Mouse (Mus musculus) E14TG2a.4 (cell line): ENCODE results near the gene Tnn.
A peak's percentile ranks its signal among the peaks of the same experiment; 100 is the strongest.

Source experiments
- H3K27me3 ChIP-seq: 2 replicates; pipeline ENCODE4 v1.6.1; 2014; ENCODE audit warnings: low read length, control low read depth; ENCODE audit not compliant: insufficient read depth
- H3K36me3 ChIP-seq: 2 replicates; pipeline ENCODE4 v1.6.1; 2014; ENCODE audit warnings: low read length, control low read depth; ENCODE audit not compliant: insufficient read depth
- H3K4me1 ChIP-seq: replicated peaks from 2 replicates; pipeline ENCODE4 v1.6.1; 2014; ENCODE audit warnings: low read depth, low read length, control low read depth
- H3K4me3 ChIP-seq: replicated peaks from 2 replicates; pipeline ENCODE4 v1.5.1; 2014; ENCODE audit warnings: mild to moderate bottlenecking, low read length
- H3K9me3 ChIP-seq: 2 replicates; pipeline ENCODE4 v1.6.1; 2014; ENCODE audit warnings: low read length, control low read depth
- CTCF ChIP-seq: conservative IDR thresholded peaks from 2 replicates; pipeline ENCODE4 v1.5.1; 2014; ENCODE audit warnings: low read length
- NANOG ChIP-seq: IDR thresholded peaks from 2 replicates; pipeline ENCODE4 v1.6.1; 2014; ENCODE audit warnings: borderline replicate concordance, low read length, mixed read lengths
- POU5F1 ChIP-seq: IDR thresholded peaks from 2 replicates; pipeline ENCODE4 v1.6.1; 2014; ENCODE audit warnings: low read length, borderline replicate concordance

Gene Tnn

DNA sequence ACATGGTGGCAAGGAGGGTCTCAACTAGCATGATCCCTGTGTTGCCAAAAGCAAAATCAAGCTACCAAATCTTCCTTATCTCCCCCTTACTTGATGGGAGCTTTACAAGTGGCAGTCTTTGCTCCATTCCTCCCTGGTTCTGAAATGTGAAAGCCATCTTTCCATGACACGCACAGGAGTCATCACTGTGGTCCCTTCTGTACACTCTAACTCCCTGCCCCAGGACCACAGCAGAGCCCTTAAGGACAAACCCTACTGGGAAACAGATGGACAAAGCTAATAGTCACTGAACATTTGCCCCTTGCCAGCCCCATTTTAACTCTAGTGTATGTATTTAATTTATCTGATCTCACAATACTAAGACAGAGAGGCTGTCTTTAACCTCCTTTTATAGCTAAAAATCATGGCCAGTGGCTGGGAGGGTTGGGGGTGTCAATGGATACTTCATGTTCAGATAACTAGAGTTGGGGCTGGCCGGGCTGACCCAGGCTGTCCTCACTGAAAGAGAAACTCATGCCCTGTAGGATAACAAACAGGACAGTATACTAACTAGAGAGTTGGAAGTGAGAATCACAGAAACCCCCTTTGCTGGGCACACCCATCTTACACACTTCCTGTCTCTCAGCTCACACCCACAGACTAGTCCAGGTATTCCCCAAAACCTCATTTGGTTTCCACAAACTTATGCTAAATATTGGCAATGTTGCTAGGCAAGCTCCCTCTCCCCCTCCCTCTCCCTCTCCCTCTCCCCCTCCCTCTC is 100.6 kb downstream of the Tnn start:
- no peaks in the 10 kb centered on the region for H3K4me1 ChIP-seq
- H3K27me3 ChIP-seq: no peaks in the 10 kb centered on the region
- TF ChIP-seq POU5F1 (no peak), NANOG (no peak), CTCF (no peak)
- H3K36me3 ChIP-seq: no peaks in the 10 kb centered on the region
- no peak overlapping the region for H3K4me3 ChIP-seq
- peaks cover 6% of the 10 kb centered on the region for H3K9me3 ChIP-seq

DNA sequence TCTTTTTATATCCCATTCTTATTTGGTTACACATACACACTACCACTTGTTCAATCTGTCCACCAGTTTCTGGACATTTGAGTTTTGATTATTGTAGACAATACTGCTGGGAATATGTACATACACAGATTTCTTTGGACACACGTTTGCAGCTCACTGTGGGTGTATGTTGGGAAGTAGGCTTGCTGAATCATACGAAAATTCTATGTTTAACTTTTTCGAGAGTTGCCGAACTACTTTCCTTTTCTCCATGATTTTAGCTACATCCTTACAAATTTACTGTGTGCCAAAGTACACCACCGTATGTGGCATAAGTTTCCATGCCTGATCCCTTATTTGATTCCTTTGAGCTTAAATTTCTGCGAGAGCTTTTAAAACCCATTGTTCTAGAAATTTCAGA is 102.5 kb downstream of the Tnn start:
- Histone ChIP-seq H3K4me3 (no peak overlapping the region), H3K36me3 (no peaks in the 10 kb centered on the region), H3K27me3 (peaks cover 9% of the 10 kb centered on the region; the same call in 1 of the 2 replicates), H3K4me1 (no peaks in the 10 kb centered on the region), H3K9me3 (peaks cover under 1% of the 10 kb centered on the region; the same call in 1 of the 2 replicates)
- TF ChIP-seq CTCF (no peak), NANOG (no peak), POU5F1 (no peak)

DNA sequence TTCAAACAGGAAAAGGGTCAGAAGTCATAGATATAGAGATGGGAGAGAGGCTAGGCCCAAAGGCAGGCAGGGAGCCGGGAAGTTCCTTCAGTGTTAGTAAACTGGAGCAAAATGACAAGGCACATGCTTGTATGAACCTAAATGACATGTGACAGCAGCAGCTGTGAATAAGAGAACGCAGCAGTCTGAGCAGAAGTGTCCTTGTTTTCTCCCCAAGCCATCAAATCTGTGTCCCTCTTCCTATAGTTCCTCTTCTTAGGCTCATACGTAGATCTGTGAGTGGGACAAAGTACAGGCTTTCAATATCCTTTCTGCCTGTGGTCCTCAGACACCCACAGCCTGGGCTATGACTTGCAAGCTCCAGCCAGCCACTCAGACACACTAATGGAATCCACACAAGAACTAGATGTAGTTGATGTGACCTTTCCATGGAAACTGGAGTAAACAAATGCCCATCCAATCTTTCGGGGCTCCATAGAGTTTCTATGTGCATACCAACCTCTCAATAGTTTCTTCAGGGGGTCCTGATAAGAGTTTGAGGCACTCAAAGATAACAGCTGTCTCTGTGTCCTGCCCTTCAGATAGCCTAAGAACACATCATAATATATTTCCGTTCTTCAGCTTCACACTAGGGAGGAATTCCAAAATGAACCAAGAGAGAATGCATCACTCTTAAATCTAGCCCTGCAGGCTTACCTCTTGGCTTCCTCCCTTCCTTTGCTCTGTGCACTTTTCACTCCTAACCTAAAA is 104.1 kb downstream of the Tnn start:
- Histone ChIP-seq H3K27me3 (peaks cover 21% of the 10 kb centered on the region), H3K36me3 (no peaks in the 10 kb centered on the region), H3K4me1 (no peaks in the 10 kb centered on the region), H3K9me3 (no peaks in the 10 kb centered on the region), H3K4me3 (no peak overlapping the region)
- TF ChIP-seq NANOG (no peak), CTCF (no peak), POU5F1 (no peak)

DNA sequence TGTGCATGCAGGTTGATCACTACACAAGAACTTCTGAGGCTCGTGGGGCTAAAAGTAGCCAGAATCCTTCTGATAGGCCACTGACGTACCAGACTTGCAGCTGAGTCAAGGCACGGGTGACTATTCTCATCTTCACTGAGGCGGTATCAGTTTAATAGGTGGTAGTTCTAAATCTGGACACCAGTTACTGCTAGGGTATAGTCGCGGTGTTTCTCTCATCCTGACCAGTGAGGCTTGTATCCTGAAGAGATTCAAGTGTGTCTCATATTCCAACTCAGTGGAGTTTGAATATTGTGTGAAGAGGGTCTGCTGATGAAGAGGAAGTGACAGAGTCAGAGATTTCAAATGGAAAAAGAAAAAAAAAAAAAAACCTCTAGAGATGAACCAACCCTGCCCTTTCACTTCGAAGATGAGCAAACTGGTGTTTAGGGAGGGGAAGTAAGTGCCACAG is 105.9 kb downstream of the Tnn start:
- peaks cover 31% of the 10 kb centered on the region for H3K27me3 ChIP-seq
- no peaks in the 10 kb centered on the region for H3K36me3 ChIP-seq
- no peak for TF ChIP-seq NANOG
- no peak for TF ChIP-seq POU5F1
- TF ChIP-seq CTCF: no peak
- H3K4me1 ChIP-seq: peaks cover 9% of the 10 kb centered on the region
- H3K9me3 ChIP-seq: no peaks in the 10 kb centered on the region
- H3K4me3 ChIP-seq: no peak overlapping the region

DNA sequence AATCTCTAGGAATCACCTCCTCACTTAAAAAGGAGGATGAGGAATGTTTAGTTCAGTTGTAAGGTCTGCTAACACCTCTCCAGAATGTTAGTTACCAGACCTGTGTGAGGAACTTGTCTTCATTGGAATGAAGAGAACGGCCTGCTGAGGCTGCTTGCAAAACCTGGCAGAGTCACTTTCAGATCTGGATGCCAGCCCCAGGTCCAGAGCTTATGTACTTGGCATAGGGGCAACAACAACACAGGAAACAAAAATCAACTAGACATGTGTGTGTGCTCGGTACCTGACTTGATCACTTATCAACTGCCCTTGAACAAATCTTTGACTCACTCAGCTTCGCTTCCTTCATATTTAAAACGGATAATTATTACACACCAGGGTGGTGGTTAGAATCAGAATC is 106.6 kb downstream of the Tnn start:
- H3K4me1 ChIP-seq: peaks cover 9% of the 10 kb centered on the region
- H3K36me3 ChIP-seq: no peaks in the 10 kb centered on the region
- TF ChIP-seq CTCF (no peak), POU5F1 (no peak), NANOG (no peak)
- no peak overlapping the region for H3K4me3 ChIP-seq
- peaks cover 34% of the 10 kb centered on the region for H3K27me3 ChIP-seq
- no peaks in the 10 kb centered on the region for H3K9me3 ChIP-seq

DNA sequence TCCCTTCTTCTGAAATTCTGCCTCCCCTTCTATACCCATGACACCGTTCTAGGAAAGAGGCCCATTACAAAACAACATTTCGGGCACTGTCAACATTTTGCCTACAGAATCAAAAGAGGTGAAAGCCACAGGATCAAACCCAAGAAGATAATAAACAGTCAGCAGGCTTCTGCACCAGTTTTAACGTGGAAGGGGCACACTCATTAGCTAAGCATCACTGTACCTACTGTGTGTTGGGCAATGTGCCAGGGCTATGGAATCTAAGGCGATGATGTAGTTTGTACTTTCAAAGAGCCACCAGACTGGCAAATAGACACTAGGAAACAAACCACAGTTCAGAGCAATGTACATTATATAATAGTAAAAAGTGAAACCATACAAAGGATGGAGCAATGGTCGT is 107.4 kb downstream of the Tnn start:
- TF ChIP-seq POU5F1: no peak
- no peak for TF ChIP-seq NANOG
- no peak for TF ChIP-seq CTCF
- H3K36me3 ChIP-seq: no peaks in the 10 kb centered on the region
- H3K9me3 ChIP-seq: no peaks in the 10 kb centered on the region
- peaks cover 34% of the 10 kb centered on the region for H3K27me3 ChIP-seq
- no peak overlapping the region for H3K4me3 ChIP-seq
- H3K4me1 ChIP-seq: peaks cover 9% of the 10 kb centered on the region

DNA sequence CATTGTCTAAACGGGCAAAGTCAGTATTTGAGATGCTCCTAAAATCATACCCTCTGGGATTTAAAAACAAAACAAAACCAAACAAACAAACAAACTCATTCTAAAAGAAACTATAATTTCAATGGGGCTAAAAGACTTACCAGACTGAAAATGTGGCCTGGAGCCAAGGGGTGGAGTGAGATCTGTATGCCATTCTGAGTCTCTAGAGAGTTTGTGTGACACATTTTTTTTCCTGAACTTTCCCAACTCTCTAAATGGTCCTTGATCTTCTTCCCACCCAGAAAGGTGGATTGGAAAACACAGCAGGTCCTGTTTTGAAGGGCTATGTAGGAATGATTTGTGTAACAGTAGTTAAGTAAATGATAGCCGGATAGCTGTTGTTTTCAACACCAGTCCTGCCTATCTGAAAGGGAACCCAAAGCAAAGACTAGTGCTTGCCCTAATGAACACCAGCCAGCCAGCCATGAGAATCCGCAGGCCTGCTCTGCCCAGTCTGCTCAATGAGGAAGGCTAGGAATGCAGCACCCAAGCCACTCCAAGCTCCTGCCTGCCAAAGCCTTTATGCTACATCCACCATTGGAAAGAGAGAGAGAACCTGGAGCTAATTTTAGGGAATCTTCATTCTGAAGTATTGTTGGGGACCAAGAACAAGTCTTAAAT is 108.2 kb downstream of the Tnn start:
- Histone ChIP-seq H3K36me3 (no peaks in the 10 kb centered on the region), H3K4me1 (peaks cover 9% of the 10 kb centered on the region), H3K27me3 (peaks cover 34% of the 10 kb centered on the region), H3K9me3 (no peaks in the 10 kb centered on the region), H3K4me3 (peak overlapping the region; percentile 75; the same call in 1 of the 2 replicates)
- TF ChIP-seq NANOG (no peak), CTCF (no peak), POU5F1 (no peak)
